Mouse (Mus musculus) midbrain, embryonic 13.5 days (tissue): ENCODE measurements around the gene Slirp. TPM values are rescaled to one million over a fixed set of nuclear protein-coding genes. Genes with fewer than 3 reads are reported as not detected.
A peak's percentile ranks its signal among the peaks of the same experiment; 100 is the strongest.

ENCODE experiments used
- ATAC-seq: fragments of 200-750 bp; cut with Nextera tagmentation; 2 replicates; pipeline ENCODE4 v1.8.0; 2017; ENCODE audit warnings: mild to moderate bottlenecking, moderate TSS enrichment, moderate library complexity
- H3K27ac ChIP-seq: fragments of 300-500 bp; sonication (generic); 2 replicates; pipeline ENCODE4 v1.5.1; 2015; ENCODE audit warnings: inconsistent platforms, mild to moderate bottlenecking, moderate library complexity
- H3K27me3 ChIP-seq: fragments of 300-500 bp; sonication (generic); 2 replicates; pipeline ENCODE4 v1.6.1; 2015; ENCODE audit warnings: mild to moderate bottlenecking, inconsistent platforms
- H3K36me3 ChIP-seq: fragments of 300-500 bp; sonication (generic); 2 replicates; pipeline ENCODE4 v1.6.1; 2015; ENCODE audit warnings: mild to moderate bottlenecking, inconsistent platforms
- H3K4me1 ChIP-seq: fragments of 300-500 bp; sonication (generic); replicated peaks from 2 replicates; pipeline ENCODE4 v1.6.1; 2015; ENCODE audit warnings: inconsistent platforms
- H3K4me2 ChIP-seq: fragments of 300-500 bp; sonication (generic); replicated peaks from 2 replicates; pipeline ENCODE4 v1.6.1; 2015; ENCODE audit warnings: moderate library complexity, mild to moderate bottlenecking, inconsistent platforms
- H3K4me3 ChIP-seq: fragments of 300-500 bp; sonication (generic); replicated peaks from 2 replicates; pipeline ENCODE4 v1.5.1; 2015; ENCODE audit warnings: mild to moderate bottlenecking, inconsistent platforms
- H3K9ac ChIP-seq: fragments of 300-500 bp; sonication (generic); replicated peaks from 2 replicates; pipeline ENCODE4 v1.6.1; 2015; ENCODE audit warnings: mild to moderate bottlenecking, inconsistent platforms
- H3K9me3 ChIP-seq: fragments of 300-500 bp; sonication (generic); 2 replicates; pipeline ENCODE4 v1.6.1; 2016; ENCODE audit warnings: mild to moderate bottlenecking, inconsistent platforms
- WGBS: fragments of 180-500 bp; shearing (Covaris S2); methylation state at CpG from one replicate; pipeline ENCODE4 v1.1.7; 2015; 5-methylcytosine and 5-hydroxymethylcytosine counted together
- polyA plus RNA-seq: library from polyadenylated mRNA; unstranded; fragments of >200 nt; fragmentation: Nextera tagmentation; extraction: Ambion mirVana; gene quantifications from 2 replicates; pipeline ENCODE4 v1.2.1, GENCODE M21; 2015

Gene Slirp
- polyA plus RNA-seq, 1 experiment from 2014 or later = 312 TPM

DNA sequence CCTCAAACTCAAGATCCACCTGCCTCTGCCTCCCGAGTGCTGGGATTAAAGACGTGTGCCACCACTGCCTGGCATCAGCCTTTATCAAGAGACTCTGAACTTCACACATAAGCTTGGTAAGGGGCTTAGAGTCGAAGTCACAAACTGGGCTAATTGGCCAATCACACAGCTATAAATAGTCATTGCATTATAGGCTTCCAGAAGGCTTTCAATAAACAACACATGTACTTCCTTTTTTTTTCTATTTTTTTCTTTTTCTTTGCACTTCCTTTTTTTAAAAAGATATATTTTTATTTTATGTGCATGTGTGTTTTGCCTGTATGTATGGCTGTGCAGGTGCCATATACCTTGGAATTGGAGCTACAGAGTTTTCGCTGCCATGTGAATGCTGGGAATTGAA lies 28.3 kb upstream of the Slirp start:
- Histone ChIP-seq H3K4me3 (no peak overlapping the region), H3K9me3 (no peaks in the 10 kb centered on the region), H3K4me1 (peaks cover 14% of the 10 kb centered on the region), H3K27me3 (no peaks in the 10 kb centered on the region), H3K27ac (no peak overlapping the region), H3K4me2 (no peak overlapping the region), H3K36me3 (no peaks in the 10 kb centered on the region), H3K9ac (no peak overlapping the region)
- 88% methylated on average over 4 of the region's 4 CpGs for WGBS
- ATAC-seq = no peak

DNA sequence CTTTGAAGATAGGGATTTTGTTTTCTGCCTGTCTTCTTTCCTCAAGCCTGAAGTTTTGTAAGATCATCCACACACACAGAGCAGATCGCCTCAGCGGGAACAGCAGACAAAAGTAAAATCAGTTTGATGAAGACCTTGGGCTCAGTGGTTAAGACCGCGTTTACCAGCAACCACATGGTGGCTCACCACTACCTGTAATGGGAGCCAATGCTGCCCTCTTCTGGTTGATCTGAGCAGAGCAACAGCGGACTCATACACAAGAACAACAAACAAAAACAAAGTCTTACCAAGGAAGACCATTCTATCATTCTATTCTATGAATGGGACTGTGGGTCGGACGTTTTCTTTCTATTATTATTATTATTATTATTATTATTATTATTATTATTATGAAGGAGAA lies 27.0 kb upstream of the Slirp start:
- ATAC-seq = no peak
- Histone ChIP-seq H3K4me1 (peaks cover 14% of the 10 kb centered on the region), H3K27me3 (no peaks in the 10 kb centered on the region), H3K4me2 (no peak overlapping the region), H3K36me3 (no peaks in the 10 kb centered on the region), H3K4me3 (no peak overlapping the region), H3K27ac (no peak overlapping the region), H3K9ac (no peak overlapping the region), H3K9me3 (no peaks in the 10 kb centered on the region)
- WGBS = 37% methylated on average over 7 of the region's 7 CpGs

DNA sequence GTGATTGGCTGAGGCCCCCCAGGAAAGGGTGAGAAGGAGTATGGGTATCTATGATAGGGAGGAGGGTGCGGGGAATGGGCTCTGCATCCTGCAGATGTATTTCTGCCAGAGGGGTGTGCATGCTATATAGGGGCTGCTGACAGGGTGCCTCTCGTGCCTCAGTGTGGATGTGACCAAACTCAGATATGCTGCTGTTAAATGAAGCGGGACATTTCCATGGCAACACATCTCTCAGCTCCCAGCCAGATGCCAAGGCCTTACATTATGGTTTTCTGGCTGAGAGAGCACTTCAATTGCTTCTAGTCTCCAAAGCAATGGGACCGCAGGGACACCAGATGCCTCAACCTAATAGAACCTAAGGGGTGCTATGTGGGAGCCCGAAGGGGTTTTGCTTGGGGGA lies 24.8 kb upstream of the Slirp start:
- ATAC-seq = peak; percentile 92
- 36% methylated on average over 5 of the region's 5 CpGs for WGBS
- Histone ChIP-seq H3K4me2 (no peak overlapping the region), H3K9me3 (no peaks in the 10 kb centered on the region), H3K4me1 (peaks cover 17% of the 10 kb centered on the region), H3K4me3 (no peak overlapping the region), H3K27me3 (no peaks in the 10 kb centered on the region), H3K27ac (peak overlapping the region; percentile 77), H3K9ac (no peak overlapping the region), H3K36me3 (peaks cover 12% of the 10 kb centered on the region; the same call in 1 of the 2 replicates)

DNA sequence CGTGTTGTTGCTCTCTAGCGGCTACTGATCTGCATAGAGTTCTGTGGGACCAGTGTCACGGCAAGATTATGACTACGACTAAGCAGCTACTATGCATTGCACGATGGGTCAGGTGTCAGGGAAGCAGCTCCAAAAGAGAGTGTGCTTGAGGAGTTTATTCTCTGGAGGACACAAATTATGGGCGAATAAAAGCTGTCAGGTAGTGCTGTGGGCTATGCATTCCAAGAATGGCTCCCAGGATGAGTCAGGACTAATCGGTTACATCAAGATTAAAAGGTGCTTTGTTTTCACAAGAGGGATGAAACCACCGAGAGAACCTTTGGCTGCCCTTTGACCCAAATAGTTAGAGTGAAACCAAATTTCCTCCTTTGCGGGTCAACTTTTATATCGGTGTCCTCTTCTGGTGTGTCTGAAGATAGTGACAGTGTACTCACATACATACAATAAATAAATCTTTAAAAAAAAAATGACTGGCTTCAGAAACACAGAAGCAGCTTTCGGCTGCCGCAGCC lies 23.7 kb upstream of the Slirp start:
- 76% methylated on average over 12 of the region's 12 CpGs for WGBS
- Histone ChIP-seq H3K4me2 (no peak overlapping the region), H3K9me3 (no peaks in the 10 kb centered on the region), H3K27ac (peak overlapping the region; percentile 77), H3K27me3 (no peaks in the 10 kb centered on the region), H3K4me1 (peaks cover 26% of the 10 kb centered on the region), H3K36me3 (peaks cover 12% of the 10 kb centered on the region; the same call in 1 of the 2 replicates), H3K4me3 (no peak overlapping the region), H3K9ac (no peak overlapping the region)
- no peak for ATAC-seq

DNA sequence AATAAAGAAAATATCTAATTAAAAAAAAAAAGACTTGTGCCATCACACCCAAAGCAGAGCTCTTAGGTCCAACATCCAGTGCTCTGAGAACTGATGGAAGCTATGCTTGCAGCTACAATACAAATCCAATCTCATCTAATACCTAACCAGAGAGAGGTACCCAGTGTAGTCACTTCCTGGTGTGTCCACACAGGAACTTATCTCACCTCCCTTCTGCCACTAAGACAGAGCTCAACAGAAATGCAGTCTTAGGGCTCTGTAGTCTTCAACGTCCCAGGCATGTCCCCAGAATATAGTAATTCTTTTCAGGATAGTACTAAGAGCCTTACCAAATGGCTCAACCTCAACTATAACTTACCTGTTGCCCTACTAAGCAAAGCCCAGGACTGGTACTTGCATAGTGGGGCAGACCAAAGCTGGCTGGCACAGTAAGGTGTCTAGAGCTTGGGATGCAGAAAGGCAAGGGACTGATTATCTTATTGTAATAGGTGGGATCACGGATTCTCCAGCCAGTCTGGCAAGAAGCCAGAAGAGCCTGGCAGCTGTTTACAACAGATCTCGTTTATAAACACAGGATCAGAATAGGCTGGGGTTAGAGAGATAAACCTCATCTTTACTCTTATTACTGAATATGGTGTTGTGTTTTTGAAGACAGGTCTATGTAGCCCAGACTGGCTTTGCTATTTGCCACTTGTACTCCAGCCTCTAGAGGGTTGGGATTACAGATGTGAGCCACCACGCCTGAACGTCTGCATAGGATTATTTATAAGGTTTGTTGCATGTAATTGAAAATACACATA lies 21.8 kb upstream of the Slirp start:
- Histone ChIP-seq H3K36me3 (peaks cover 19% of the 10 kb centered on the region), H3K9me3 (no peaks in the 10 kb centered on the region), H3K4me3 (no peak overlapping the region), H3K9ac (no peak overlapping the region), H3K27me3 (no peaks in the 10 kb centered on the region), H3K27ac (no peak overlapping the region), H3K4me1 (peaks cover 26% of the 10 kb centered on the region), H3K4me2 (no peak overlapping the region)
- no peak for ATAC-seq
- 72% methylated on average over 5 of the region's 5 CpGs for WGBS

DNA sequence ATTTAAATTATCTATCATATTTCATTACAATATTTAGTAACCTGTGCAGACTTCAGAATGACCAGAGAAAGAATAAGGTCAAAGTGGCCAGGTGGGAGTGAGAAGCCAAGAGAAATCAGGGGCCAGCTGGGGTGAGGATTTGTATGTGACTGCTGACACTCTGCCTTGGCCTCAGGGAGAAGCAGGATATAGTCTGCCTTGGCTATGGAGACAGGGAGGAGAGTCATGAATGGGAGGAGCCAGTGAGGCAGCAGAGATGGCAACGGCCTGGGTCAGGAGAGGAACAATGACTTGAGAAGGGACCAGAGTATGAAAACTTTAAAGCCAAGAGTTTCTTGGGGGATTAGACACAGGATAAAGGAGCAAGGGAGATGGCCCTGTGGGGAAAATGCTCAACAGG lies 20.0 kb upstream of the Slirp start:
- 32% methylated on average over 1 of the region's 1 CpGs for WGBS
- H3K4me3 ChIP-seq = no peak overlapping the region
- no peak for ATAC-seq
- H3K9ac ChIP-seq = no peak overlapping the region
- H3K27ac ChIP-seq = no peak overlapping the region; the same call in 1 of the 2 replicates
- no peak overlapping the region for H3K4me2 ChIP-seq
- H3K36me3 ChIP-seq = peaks cover 36% of the 10 kb centered on the region
- H3K27me3 ChIP-seq = no peaks in the 10 kb centered on the region
- H3K9me3 ChIP-seq = no peaks in the 10 kb centered on the region
- peaks cover 25% of the 10 kb centered on the region for H3K4me1 ChIP-seq

DNA sequence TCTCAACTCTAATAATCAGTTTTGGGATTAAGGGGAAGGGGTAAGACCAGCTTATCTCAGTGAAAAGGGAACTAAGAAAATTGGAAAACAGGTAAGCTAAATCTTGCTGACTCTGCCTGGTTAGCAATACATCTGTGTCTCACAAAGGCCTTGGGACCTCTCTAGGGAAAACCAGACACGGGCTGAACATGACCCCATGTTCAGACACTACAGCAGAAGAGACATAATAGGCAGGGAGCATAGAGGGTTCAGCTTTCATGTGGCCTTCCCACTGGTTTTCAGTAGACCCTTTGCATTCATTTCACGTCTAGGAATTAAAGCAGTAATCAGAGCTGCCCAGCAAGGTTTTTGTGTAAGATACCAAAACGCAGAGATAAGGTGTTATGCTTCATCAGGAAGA lies 19.2 kb upstream of the Slirp start:
- H3K4me1 ChIP-seq = peaks cover 16% of the 10 kb centered on the region
- 17% methylated on average over 3 of the region's 3 CpGs for WGBS
- no peaks in the 10 kb centered on the region for H3K9me3 ChIP-seq
- H3K27ac ChIP-seq = peak overlapping the region; percentile 54
- no peak overlapping the region for H3K4me3 ChIP-seq
- no peaks in the 10 kb centered on the region for H3K27me3 ChIP-seq
- peaks cover 45% of the 10 kb centered on the region for H3K36me3 ChIP-seq
- peak; percentile 70 for ATAC-seq
- H3K9ac ChIP-seq = no peak overlapping the region
- H3K4me2 ChIP-seq = no peak overlapping the region

DNA sequence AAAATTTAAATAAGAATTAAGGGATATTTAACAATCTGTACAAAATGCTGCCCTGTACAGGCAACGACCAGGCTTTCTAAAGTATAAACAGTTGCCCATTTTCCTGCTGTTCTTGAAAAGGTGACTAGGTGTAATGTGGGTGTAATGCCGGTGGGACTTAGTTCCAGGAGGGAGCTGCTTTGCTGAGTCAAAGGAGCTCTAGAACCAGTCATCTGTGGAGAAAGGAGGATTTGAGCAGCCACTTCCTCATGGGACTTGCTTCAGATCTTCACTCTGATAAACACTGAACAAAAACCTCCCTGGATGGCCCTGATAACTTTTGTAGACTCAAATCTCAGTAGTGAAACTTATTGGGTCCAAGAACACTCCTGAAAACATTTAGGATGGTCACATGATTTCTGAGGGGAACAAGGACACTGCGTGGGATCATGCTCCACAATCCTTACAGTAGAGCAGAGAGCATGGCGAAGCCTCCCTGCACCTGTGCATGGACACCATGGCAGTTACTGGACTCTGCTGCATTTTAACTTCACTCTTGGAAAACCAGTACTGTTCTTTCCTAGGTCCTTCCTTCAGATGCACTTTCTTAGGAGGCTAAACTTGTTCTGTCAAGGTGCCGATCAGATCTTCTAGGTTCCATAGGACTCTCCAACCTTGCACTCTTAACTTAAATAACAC lies 17.2 kb upstream of the Slirp start:
- Histone ChIP-seq H3K4me2 (no peak overlapping the region), H3K4me1 (peaks cover 12% of the 10 kb centered on the region), H3K4me3 (no peak overlapping the region), H3K9me3 (no peaks in the 10 kb centered on the region), H3K36me3 (peaks cover 64% of the 10 kb centered on the region), H3K27ac (no peak overlapping the region), H3K9ac (no peak overlapping the region), H3K27me3 (no peaks in the 10 kb centered on the region)
- ATAC-seq = no peak
- WGBS = 90% methylated on average over 5 of the region's 5 CpGs

DNA sequence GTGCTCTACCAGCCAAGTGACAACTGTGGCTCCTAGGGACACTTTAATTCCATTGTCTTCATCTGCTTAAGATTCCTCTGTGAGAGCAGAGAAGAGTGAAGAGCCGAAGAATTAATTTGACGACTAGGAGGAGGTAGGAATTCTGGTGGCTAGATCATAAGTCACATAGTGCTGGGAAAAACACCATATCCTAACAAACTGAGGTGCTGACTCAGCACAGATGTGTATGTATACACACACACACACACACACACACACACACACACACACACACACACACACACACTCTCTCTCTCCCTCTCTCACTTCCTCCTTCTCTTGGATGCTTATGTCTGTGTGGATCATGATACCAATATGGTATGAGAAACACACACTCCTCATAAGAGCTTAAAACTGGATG lies 15.4 kb upstream of the Slirp start:
- H3K9ac ChIP-seq = no peak overlapping the region
- peaks cover 12% of the 10 kb centered on the region for H3K4me1 ChIP-seq
- H3K27me3 ChIP-seq = no peaks in the 10 kb centered on the region
- no peak overlapping the region for H3K27ac ChIP-seq
- peaks cover 75% of the 10 kb centered on the region for H3K36me3 ChIP-seq
- no peaks in the 10 kb centered on the region for H3K9me3 ChIP-seq
- H3K4me3 ChIP-seq = no peak overlapping the region
- ATAC-seq = no peak
- H3K4me2 ChIP-seq = no peak overlapping the region
- WGBS = 74% methylated on average over 2 of the region's 2 CpGs

DNA sequence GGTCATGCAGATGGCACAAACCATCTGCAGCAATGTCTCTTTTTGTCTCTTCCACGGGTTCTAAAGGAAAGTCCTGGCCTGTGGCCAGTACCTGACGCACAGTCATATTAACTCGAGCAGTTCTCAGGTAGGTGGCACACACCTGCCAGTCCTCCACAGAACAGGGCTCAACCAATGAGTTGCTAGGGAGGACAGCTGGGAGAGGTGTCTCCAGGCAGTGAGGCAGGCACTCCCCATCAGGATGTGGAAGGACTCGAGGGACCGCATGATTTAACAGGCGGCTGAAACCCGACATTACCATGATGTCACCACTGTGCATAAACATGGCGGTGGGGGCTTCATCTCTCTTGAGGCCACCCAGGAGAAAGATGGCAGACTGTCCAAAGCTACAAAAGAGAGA lies 14.8 kb upstream of the Slirp start:
- no peak overlapping the region for H3K9ac ChIP-seq
- H3K27me3 ChIP-seq = no peaks in the 10 kb centered on the region
- peaks cover 75% of the 10 kb centered on the region for H3K36me3 ChIP-seq
- H3K4me1 ChIP-seq = peaks cover 9% of the 10 kb centered on the region
- H3K4me2 ChIP-seq = no peak overlapping the region
- no peak overlapping the region for H3K27ac ChIP-seq
- no peak overlapping the region for H3K4me3 ChIP-seq
- 88% methylated on average over 8 of the region's 8 CpGs for WGBS
- ATAC-seq = no peak
- H3K9me3 ChIP-seq = no peaks in the 10 kb centered on the region

DNA sequence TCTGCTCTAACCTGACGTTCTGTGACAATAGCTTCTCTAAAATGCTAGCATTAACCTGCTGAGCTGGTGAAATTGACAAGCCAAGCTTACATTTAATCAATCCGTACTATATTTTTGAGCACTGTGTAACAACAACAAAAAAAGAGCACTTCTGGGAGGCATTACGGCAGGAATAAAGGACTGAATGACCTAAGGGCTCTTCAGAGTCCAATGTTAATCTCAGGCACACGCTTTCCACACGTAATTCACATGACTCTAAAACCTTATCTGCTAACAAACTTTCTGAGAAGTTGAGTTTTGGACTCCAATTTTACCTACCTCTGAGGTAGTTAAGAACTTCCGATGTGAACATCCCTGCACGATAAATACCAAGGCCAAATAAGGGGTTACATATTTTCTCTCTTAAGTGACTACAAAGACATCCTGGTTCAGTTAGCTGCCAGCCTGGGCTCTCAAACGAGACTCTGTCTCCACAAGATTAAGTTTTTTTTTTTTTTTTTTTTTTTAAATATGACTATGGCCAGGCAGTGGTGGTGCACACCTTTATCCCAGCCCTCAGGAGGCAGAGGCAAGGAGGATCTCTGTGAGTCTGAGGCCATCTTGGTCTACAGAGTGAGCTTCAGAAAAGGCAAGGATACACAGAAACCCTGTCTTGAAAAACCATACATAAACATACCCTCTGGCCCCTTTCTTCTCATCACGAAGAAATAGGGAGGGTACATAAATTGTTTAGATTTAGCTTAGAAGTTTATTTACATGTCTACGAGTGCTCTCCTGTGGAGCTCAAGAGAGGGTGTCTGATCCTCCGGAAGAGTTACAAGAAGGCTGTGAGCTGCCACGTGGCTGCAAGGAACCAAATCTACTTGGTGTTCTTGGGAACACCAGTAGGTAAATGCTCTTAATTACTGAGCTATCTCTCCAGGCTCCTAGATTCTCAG lies 1.2 kb upstream of the Slirp start:
- no peak for ATAC-seq
- Histone ChIP-seq H3K9me3 (no peaks in the 10 kb centered on the region), H3K36me3 (peaks cover 55% of the 10 kb centered on the region), H3K9ac (peak overlapping the region; percentile 94), H3K4me2 (peak overlapping the region; percentile 95), H3K4me3 (peak overlapping the region; percentile 99), H3K27ac (no peak overlapping the region), H3K27me3 (no peaks in the 10 kb centered on the region), H3K4me1 (peaks cover 27% of the 10 kb centered on the region)
- 26% methylated on average over 12 of the region's 12 CpGs for whole genome bisulfite sequencing
